Mouse (Mus musculus) lung, embryonic 16.5 days (tissue): ENCODE results near the gene Frem1. TPM values are rescaled to one million over a fixed set of nuclear protein-coding genes. Genes with fewer than 3 reads are reported as not detected.

Experiments
- ATAC-seq: fragments of 200-750 bp; cut with Nextera tagmentation; 2 replicates; pipeline ENCODE4 v1.8.0; 2017; ENCODE audit warnings: low read depth, mild to moderate bottlenecking, moderate library complexity
- H3K27ac ChIP-seq: fragments of 300-500 bp; sonication (generic); 2 replicates; pipeline ENCODE4 v1.5.1; 2014; ENCODE audit warnings: mild to moderate bottlenecking, control low read depth, low read length
- H3K27me3 ChIP-seq: fragments of 300-500 bp; sonication (generic); 2 replicates; pipeline ENCODE4 v1.6.1; 2014; ENCODE audit warnings: low read depth, low read length, mixed read lengths; ENCODE audit not compliant: control insufficient read depth, insufficient read depth
- H3K36me3 ChIP-seq: fragments of 300-500 bp; sonication (generic); 2 replicates; pipeline ENCODE4 v1.6.1; 2014; ENCODE audit warnings: low read length; ENCODE audit not compliant: control insufficient read depth, insufficient read depth
- H3K4me1 ChIP-seq: fragments of 300-500 bp; sonication (generic); replicated peaks from 2 replicates; pipeline ENCODE4 v1.6.1; 2014; ENCODE audit warnings: low read length, mixed read lengths; ENCODE audit not compliant: control insufficient read depth, insufficient read depth
- H3K4me2 ChIP-seq: fragments of 300-500 bp; sonication (generic); 2 replicates; pipeline ENCODE4 v1.6.1; 2014; ENCODE audit warnings: low read depth, low read length, control low read depth
- H3K4me3 ChIP-seq: fragments of 300-500 bp; sonication (generic); 2 replicates; pipeline ENCODE4 v1.5.1; 2014; ENCODE audit warnings: mild to moderate bottlenecking, low read length, control low read depth
- H3K9ac ChIP-seq: fragments of 300-500 bp; sonication (generic); 2 replicates; pipeline ENCODE4 v1.6.1; 2014; ENCODE audit warnings: low read length, control low read depth
- H3K9me3 ChIP-seq: fragments of 300-500 bp; sonication (generic); 2 replicates; pipeline ENCODE4 v1.6.1; 2016; ENCODE audit warnings: low read length; ENCODE audit not compliant: control insufficient read depth
- WGBS: fragments of 180-500 bp; shearing (Covaris S2); extraction: QIAGEN DNeasy Blood & Tissue Kit; methylation state at CpG from one replicate; pipeline ENCODE4 v1.1.7; 2014; 5-methylcytosine and 5-hydroxymethylcytosine counted together
- polyA plus RNA-seq: library from polyadenylated mRNA; unstranded; fragments of >200 nt; fragmentation: Nextera tagmentation; extraction: Ambion mirVana; gene quantifications from 2 replicates; pipeline ENCODE4 v1.2.1, GENCODE M21; 2015

Gene Frem1
- polyA plus RNA-seq = 31.9 and 33.6 TPM in 2 replicates

DNA sequence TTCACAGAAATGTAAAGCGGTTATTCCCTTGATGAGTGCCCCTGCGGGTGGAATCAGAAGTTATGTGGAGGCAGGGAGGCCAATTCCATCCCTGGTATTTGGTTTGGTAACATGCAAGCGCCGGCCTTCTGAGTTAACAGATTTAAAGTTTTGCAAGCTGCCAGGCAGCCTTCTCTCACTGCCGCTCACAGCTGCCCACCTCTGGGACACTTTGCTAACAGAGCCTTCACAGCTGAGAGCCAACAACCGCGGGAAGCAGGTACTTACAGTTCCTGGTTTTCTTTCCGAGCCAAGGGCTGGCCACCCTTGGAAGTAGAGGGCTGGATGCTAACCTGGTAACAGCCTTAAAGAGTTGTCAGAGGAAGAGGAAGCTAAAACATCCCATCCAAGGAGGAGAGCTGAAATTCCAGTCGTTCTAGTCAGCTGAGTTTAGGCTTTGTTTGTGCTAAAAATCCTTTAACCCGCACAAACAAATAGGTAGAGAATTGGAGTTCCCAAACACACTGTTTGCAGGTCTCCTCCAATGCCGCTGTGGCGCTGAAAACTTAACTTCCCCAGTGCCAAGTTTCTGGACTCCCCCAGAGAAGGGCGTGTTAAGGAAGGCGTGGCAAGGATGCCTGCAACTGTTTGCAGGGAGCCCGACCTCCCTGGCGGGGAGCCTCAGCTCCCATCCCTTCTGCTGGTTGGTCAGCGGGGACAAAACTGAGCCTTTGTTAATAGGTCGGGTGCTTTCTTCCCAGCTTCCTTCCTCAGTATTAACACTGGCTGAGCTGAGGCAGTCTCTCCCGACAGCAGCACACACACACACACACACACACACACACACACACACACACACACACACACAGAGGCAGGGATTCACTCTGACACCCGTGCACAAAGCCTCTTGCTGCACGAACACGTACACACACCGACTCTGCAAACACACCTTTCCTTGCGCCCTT lies at the start of gene Frem1:
TSS of gene Frem1 (minus strand) at position 706 of the 944 bp plus-strand sequence.
- peak within 1 kb of the TSS; percentile 63 for H3K4me3 ChIP-seq
- H3K4me1 ChIP-seq = peaks cover 8% of the 10 kb centered on the region
- H3K27ac ChIP-seq = peak within 1 kb of the TSS; percentile 87
- 2% methylated on average over 23 of the region's 24 CpGs for WGBS
- no peaks in the 10 kb centered on the region for H3K9me3 ChIP-seq
- H3K27me3 ChIP-seq = no peaks in the 10 kb centered on the region
- H3K36me3 ChIP-seq = no peaks in the 10 kb centered on the region
- H3K9ac ChIP-seq = peak within 1 kb of the TSS; percentile 70
- ATAC-seq = peak; percentile 96
- peak within 1 kb of the TSS; percentile 35 for H3K4me2 ChIP-seq

DNA sequence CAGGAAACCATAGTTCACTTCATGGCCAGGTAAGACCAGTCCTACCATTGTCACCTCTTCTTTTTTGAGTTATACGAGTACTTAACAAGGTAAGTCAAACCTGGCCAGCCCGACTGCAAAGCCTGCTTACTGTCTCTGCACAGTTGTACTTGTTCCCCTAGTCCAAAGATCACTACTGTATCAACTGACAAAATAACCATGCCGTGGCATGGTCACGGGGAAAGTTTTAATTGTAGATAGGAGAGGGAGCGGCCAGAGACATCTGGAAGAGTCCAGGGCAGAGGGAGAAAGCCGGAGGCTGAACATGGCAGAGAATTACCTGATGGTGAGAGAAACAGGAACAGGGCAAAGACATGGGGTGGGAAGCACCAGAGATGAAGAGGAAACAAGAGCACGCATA lies 46.9 kb upstream of the Frem1 start:
- no peaks in the 10 kb centered on the region; the same call in 1 of the 2 replicates for H3K4me1 ChIP-seq
- no peak for ATAC-seq
- WGBS = 83% methylated on average over 7 of the region's 7 CpGs
- no peaks in the 10 kb centered on the region for H3K27me3 ChIP-seq
- no peak overlapping the region for H3K27ac ChIP-seq
- no peaks in the 10 kb centered on the region for H3K9me3 ChIP-seq
- H3K36me3 ChIP-seq = no peaks in the 10 kb centered on the region
- H3K4me3 ChIP-seq = no peak overlapping the region
- no peak overlapping the region for H3K9ac ChIP-seq
- H3K4me2 ChIP-seq = no peak overlapping the region

DNA sequence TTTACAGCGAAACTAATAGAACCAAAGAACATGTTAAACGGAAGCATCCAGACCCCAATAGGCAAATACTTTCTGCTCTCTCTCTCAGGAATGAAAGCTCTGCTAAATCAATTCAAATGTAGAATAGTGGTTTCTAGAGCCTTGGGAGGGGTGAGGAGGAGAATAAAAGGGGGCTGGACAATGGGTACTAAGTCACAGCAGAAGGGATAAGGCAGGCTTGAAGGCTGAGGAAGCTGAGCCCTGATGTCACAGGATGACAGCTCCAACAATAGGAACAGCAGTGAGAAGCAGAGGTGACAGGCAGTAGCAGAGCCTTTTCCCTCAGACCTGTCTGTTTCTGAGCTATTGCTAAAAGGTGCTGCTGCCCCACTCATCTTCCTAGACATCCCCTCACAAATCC lies 41.8 kb upstream of the Frem1 start:
- ATAC-seq = no peak
- no peaks in the 10 kb centered on the region for H3K9me3 ChIP-seq
- 89% methylated on average over 2 of the region's 2 CpGs for WGBS
- no peak overlapping the region for H3K27ac ChIP-seq
- no peaks in the 10 kb centered on the region for H3K27me3 ChIP-seq
- no peaks in the 10 kb centered on the region for H3K36me3 ChIP-seq
- H3K4me3 ChIP-seq = no peak overlapping the region
- H3K4me1 ChIP-seq = no peaks in the 10 kb centered on the region
- no peak overlapping the region for H3K4me2 ChIP-seq
- H3K9ac ChIP-seq = no peak overlapping the region

DNA sequence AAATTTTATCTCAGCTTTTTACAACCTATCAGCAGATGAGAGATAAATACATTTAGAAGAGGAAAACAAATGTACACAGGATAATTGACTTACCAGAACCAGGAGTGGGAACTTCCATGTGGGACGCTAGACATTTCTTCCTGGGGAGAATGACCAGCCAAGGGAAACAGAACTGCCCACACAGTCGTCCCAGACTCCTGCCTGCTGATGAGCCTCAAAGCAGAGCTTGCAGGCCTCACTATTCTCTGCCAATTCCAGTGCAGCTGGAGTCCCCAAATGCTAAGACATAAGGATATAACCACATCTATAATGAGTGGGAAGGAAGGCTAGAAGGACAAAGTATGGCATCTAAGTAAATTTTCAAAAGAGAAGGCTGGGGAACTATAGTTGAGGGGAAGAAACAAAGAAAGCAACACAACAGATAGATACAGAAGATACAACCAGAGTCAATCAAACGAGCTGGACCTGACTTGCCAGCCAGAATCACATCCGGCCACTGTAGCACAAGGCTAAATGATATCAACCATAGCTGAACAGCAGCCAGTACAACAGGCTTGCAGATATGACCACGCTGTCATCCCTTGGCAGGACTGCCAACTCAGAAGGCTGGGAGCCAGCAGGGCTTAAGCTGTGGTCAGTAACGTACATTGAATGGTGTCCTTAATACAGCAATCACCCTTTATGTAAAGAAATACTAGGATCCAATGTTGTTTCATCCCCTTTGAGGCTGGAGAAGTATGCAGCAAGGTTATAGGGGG lies 38.7 kb upstream of the Frem1 start:
- Histone ChIP-seq H3K27me3 (no peaks in the 10 kb centered on the region), H3K4me2 (no peak overlapping the region), H3K36me3 (no peaks in the 10 kb centered on the region), H3K27ac (peak overlapping the region; percentile 6; the same call in 1 of the 2 replicates), H3K4me3 (no peak overlapping the region), H3K9ac (no peak overlapping the region), H3K4me1 (no peaks in the 10 kb centered on the region), H3K9me3 (no peaks in the 10 kb centered on the region)
- ATAC-seq = peak; percentile 77
- WGBS = 38% methylated on average over 6 of the region's 6 CpGs

DNA sequence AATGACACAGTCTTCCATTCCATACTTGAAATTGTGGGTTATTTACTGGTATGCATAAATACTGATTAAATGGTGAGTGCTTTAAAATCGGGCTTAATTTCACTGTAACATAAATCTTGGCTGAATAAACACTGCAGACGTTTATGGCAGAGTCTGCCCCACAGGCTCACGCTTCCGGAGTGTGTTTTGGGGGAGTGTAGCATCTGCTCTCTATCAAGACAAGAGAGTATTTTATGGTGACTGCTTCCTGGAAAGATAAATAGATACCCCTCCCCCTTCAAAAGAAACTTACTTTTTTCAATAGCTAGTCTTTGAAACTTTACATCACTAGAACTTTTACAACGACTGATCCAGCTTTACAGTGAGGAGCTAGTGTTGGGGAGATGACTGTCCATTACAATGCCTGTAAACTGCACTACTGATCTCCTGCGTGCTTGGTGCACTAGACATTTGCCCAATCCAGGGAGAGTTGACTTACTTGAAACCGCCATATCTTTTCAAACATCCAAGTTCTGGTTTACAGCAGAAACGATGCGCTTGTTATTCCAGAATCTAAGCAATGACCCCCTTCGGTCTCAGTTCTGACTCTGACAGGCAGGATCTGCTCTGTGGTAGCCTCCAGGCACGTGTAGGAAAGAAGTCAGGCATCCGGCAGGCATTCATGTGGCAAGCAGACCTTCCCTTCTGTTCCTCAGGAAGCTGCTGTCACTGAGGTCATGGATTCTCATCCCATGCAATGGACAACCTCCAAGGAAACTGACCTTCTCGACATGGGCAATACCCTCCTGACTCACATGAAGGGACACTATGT lies 28.4 kb upstream of the Frem1 start:
- peaks cover 5% of the 10 kb centered on the region for H3K4me1 ChIP-seq
- no peaks in the 10 kb centered on the region for H3K27me3 ChIP-seq
- peak; percentile 85 for ATAC-seq
- H3K9me3 ChIP-seq = no peaks in the 10 kb centered on the region
- WGBS = 32% methylated on average over 13 of the region's 13 CpGs
- H3K4me3 ChIP-seq = no peak overlapping the region
- no peaks in the 10 kb centered on the region for H3K36me3 ChIP-seq
- H3K4me2 ChIP-seq = peak overlapping the region; percentile 29; the same call in 1 of the 2 replicates
- H3K27ac ChIP-seq = peak overlapping the region; percentile 28
- H3K9ac ChIP-seq = no peak overlapping the region

DNA sequence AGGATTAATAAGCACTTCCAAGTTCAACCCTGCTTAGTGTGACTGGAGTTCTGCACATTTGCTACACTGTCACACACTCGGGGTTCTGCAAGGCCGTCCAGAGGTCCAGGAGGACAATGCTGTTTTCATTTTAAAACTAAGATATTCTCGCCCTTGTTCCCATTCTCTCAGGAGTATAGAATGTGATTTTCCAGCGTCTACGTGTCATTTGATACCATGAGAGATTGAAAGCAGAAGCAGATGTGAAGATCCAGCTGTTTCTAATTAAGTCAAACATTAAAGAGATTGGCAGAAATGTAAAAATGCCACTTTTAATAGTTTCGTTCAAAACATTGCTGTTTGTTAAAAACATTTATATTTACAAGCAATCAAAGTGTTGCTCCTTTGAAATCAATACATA lies 12.1 kb upstream of the Frem1 start:
- ATAC-seq = no peak
- Histone ChIP-seq H3K36me3 (no peaks in the 10 kb centered on the region), H3K4me2 (no peak overlapping the region), H3K4me1 (no peaks in the 10 kb centered on the region), H3K9me3 (no peaks in the 10 kb centered on the region), H3K4me3 (no peak overlapping the region), H3K27ac (no peak overlapping the region), H3K27me3 (no peaks in the 10 kb centered on the region), H3K9ac (no peak overlapping the region)
- WGBS = 36% methylated on average over 6 of the region's 6 CpGs

DNA sequence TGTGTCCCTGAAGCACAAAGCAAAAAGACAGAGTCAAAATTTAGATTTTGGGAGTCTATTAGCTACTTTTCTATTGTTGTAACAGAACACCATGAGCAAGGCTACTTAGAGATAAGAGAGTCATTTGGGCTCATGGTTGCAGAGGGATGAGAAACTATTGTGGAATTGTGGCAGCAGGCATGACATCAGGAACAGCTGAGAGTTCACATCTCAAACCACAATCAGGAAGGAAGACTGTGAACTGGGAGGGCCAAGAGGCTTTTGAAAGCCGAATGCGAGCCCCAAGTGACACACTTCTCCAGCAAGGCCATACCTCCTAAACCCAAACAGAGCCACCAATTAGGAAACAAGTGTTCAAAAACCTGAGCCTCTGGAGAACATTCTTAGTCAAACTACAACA lies 9.4 kb upstream of the Frem1 start:
- no peaks in the 10 kb centered on the region for H3K27me3 ChIP-seq
- H3K36me3 ChIP-seq = no peaks in the 10 kb centered on the region
- H3K4me1 ChIP-seq = no peaks in the 10 kb centered on the region
- ATAC-seq = no peak
- WGBS = 76% methylated on average over 2 of the region's 2 CpGs
- no peak overlapping the region for H3K4me3 ChIP-seq
- H3K9ac ChIP-seq = no peak overlapping the region
- H3K27ac ChIP-seq = no peak overlapping the region
- no peak overlapping the region for H3K4me2 ChIP-seq
- H3K9me3 ChIP-seq = no peaks in the 10 kb centered on the region

DNA sequence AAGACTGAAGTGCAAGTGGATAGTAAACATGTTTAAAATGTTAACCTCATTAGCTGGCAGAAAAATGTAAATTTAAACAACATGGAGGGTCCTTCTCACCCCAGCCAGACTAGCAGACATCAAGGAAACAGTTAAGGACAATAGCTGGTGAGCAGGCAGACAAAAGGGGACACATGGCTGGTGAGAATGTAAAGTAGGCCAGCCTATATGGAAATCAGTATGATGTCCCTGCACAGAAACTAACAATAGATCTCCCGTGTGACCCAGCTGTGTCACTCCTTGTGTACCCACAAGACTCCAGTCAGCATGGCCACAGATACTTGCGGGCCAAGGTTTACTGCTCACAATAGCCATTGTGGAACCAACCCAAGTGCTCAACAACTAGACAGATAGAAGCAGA lies 6.5 kb upstream of the Frem1 start:
- whole genome bisulfite sequencing = 82% methylated on average over 2 of the region's 2 CpGs
- H3K9ac ChIP-seq = no peak overlapping the region
- H3K36me3 ChIP-seq = no peaks in the 10 kb centered on the region
- H3K27ac ChIP-seq = no peak overlapping the region
- H3K4me2 ChIP-seq = no peak overlapping the region
- no peaks in the 10 kb centered on the region for H3K9me3 ChIP-seq
- no peaks in the 10 kb centered on the region for H3K4me1 ChIP-seq
- no peak for ATAC-seq
- H3K4me3 ChIP-seq = no peak overlapping the region
- no peaks in the 10 kb centered on the region for H3K27me3 ChIP-seq
